Mouse (Mus musculus): ENCODE measurements around the gene Fam187a. TPM values are rescaled to one million over a fixed set of nuclear protein-coding genes. Genes with fewer than 3 reads are reported as not detected.
A peak's percentile ranks its signal among the peaks of the same experiment; 100 is the strongest.

Gene Fam187a
- polyA plus RNA-seq (2015; fragmentation: Nextera tagmentation; extraction: Ambion mirVana) = not detected in 2 replicates

DNA sequence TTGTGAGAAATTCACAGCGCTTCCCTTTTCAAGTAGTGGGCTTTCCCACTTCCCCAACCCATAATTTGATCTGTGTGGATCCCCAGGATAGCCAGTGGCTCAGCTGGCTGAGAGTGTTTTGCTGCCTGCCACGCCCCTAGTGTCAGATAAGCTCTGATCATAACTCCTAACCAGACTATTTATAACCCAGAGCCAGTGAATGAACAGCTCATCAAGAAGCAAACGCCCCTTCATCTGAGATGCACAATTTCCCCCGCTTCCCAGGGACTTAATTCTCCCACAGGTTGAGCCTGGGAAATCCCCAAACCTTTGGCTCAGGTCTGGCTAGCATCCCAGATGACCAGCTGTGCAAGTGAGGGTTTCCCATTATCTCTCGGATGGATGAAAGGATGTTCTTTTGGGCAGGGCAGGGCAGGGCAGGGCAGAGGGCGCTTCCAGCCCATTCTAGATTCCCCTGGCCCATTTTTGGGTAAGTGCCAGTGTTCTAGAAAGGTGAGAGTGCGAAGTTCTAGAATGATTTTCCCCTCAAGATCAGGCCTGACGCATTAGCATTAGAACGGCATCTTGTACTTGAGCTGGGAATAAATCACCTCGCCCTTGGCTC lies at the start of gene Fam187a:
Gene Fam187a, plus strand, starts transcription at position 554 of the 604 bp plus-strand sequence.
- Histone ChIP-seq H3K9ac (no peak within 1 kb of the TSS), H3K4me1 (peaks cover 15% of the 10 kb centered on the region), H3K27ac (no peak within 1 kb of the TSS), H3K9me3 (replicated peaks) (no peaks in the 10 kb centered on the region), H3K36me3 (ENCODE audit: poor library complexity, severe bottlenecking) (no peaks in the 10 kb centered on the region), H3K4me3 (no peak within 1 kb of the TSS), H3K4me2 (no peak within 1 kb of the TSS), H3K27me3 (peaks cover 8% of the 10 kb centered on the region; the same call in 1 of the 2 replicates)
- no peak for ATAC-seq
- WGBS = 53% methylated on average over 10 of the region's 10 CpGs

DNA sequence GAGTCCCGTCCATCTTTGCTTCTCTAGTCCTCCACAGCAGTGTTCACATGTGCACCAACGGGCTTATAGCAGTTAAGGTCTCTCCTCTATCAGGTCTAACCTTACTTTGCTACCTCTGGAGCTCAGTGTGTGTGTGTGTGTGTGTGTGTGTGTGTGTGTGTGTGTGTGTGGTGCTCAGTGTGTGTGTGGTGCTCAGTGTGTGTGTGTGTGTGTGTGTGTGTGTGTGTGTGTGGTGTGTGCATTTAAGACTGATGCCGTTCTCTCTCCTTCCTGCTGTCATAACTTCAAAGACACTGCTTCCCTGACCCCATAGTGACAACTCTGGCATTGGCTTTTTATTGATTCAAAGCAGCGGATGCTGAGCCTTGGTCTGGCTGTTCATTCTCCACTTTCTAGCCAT lies 49.4 kb upstream of the Fam187a start, which contains the start of gene Higd1b:
Gene Higd1b, plus strand, starts transcription at position 301 of the 400 bp plus-strand sequence.
- H3K36me3 ChIP-seq (ENCODE audit: poor library complexity, severe bottlenecking) = peaks cover 46% of the 10 kb centered on the region
- H3K4me1 ChIP-seq = no peaks in the 10 kb centered on the region
- no peaks in the 10 kb centered on the region for H3K9me3 ChIP-seq (replicated peaks)
- WGBS = 83% methylated on average over 4 of the region's 4 CpGs
- H3K27me3 ChIP-seq = no peaks in the 10 kb centered on the region
- no peak within 1 kb of the TSS for H3K4me3 ChIP-seq
- H3K4me2 ChIP-seq = no peak within 1 kb of the TSS
- no peak within 1 kb of the TSS for H3K9ac ChIP-seq
- peak within 1 kb of the TSS; percentile 25; the same call in 1 of the 2 replicates for H3K27ac ChIP-seq
- ATAC-seq = no peak

DNA sequence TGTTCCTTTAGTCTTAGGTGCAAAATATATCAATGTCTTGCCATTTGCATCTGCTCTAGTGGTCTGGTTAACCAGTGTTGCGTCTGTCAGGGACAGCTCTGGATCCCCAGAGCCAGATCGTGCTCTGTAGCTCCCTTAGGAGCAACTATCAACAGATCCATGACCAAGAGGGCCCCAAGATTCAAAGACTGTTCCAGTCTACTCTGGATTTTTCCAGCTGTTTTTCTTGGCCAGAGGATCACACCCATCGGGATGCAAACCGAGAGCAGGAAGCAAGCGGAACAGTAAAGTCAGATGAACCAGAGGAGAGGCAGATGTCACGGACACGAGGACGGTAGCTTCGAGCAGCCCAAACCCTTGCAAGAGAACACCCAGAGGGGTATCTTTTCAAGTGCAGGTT lies 48.8 kb upstream of the Fam187a start:
- Histone ChIP-seq H3K9ac (no peak overlapping the region), H3K4me1 (no peaks in the 10 kb centered on the region), H3K4me2 (no peak overlapping the region), H3K27ac (peak overlapping the region; percentile 25; the same call in 1 of the 2 replicates), H3K36me3 (ENCODE audit: poor library complexity, severe bottlenecking) (peaks cover 51% of the 10 kb centered on the region), H3K27me3 (no peaks in the 10 kb centered on the region), H3K9me3 (replicated peaks) (no peaks in the 10 kb centered on the region), H3K4me3 (no peak overlapping the region)
- no peak for ATAC-seq
- 92% methylated on average over 9 of the region's 9 CpGs for WGBS

- no peaks in the 10 kb centered on the region for H3K27me3 ChIP-seq
- no peak overlapping the region for H3K9ac ChIP-seq
- H3K27ac ChIP-seq = no peak overlapping the region
- no peak for ATAC-seq
- H3K36me3 ChIP-seq (ENCODE audit: poor library complexity, severe bottlenecking) = peaks cover 63% of the 10 kb centered on the region
- no peaks in the 10 kb centered on the region for H3K9me3 ChIP-seq (replicated peaks)
- H3K4me1 ChIP-seq = no peaks in the 10 kb centered on the region
- no peak overlapping the region for H3K4me3 ChIP-seq
- no peak overlapping the region for H3K4me2 ChIP-seq
- WGBS = 97% methylated on average over 1 of the region's 1 CpGs
Measured at GRCm38 (mm10) chr11:102837385-102837784, 47.6 kb upstream of the Fam187a start.

- peaks cover 71% of the 10 kb centered on the region for H3K36me3 ChIP-seq (ENCODE audit: poor library complexity, severe bottlenecking)
- no peak overlapping the region for H3K4me2 ChIP-seq
- no peak for ATAC-seq
Measured at GRCm38 (mm10) chr11:102838126-102838525, 46.8 kb upstream of the Fam187a start.

GRCm38 (mm10) chr11:102838616-102839150 lies 46.3 kb upstream of the Fam187a start:
- no peak for ATAC-seq
- Histone ChIP-seq H3K27me3 (no peaks in the 10 kb centered on the region), H3K4me1 (no peaks in the 10 kb centered on the region), H3K27ac (peak overlapping the region; percentile 14; the same call in 1 of the 2 replicates), H3K9ac (no peak overlapping the region), H3K9me3 (replicated peaks) (no peaks in the 10 kb centered on the region), H3K36me3 (ENCODE audit: poor library complexity, severe bottlenecking) (peaks cover 76% of the 10 kb centered on the region), H3K4me3 (no peak overlapping the region), H3K4me2 (no peak overlapping the region)
- WGBS = 94% methylated on average over 9 of the region's 9 CpGs

More at GRCm38 (mm10) chr11:102838126-102838525, 46.8 kb upstream of the Fam187a start:
- Histone ChIP-seq H3K9ac (no peak overlapping the region), H3K27ac (no peak overlapping the region), H3K4me3 (no peak overlapping the region), H3K27me3 (no peaks in the 10 kb centered on the region), H3K9me3 (replicated peaks) (no peaks in the 10 kb centered on the region), H3K4me1 (no peaks in the 10 kb centered on the region)
- WGBS = 93% methylated on average over 2 of the region's 2 CpGs

GRCm38 (mm10) chr11:102845926-102846325 lies 39.0 kb upstream of the Fam187a start:
- Histone ChIP-seq H3K4me1 (no peaks in the 10 kb centered on the region), H3K9me3 (replicated peaks) (no peaks in the 10 kb centered on the region), H3K27me3 (no peaks in the 10 kb centered on the region), H3K27ac (no peak overlapping the region), H3K4me2 (no peak overlapping the region), H3K9ac (no peak overlapping the region), H3K4me3 (no peak overlapping the region), H3K36me3 (ENCODE audit: poor library complexity, severe bottlenecking) (peaks cover 100% of the 10 kb centered on the region)
- 92% methylated on average over 10 of the region's 10 CpGs for WGBS
- no peak for ATAC-seq

- no peaks in the 10 kb centered on the region for H3K27me3 ChIP-seq
- H3K36me3 ChIP-seq (ENCODE audit: poor library complexity, severe bottlenecking) = peaks cover 98% of the 10 kb centered on the region
- 67% methylated on average over 5 of the region's 5 CpGs for WGBS
- no peaks in the 10 kb centered on the region for H3K4me1 ChIP-seq
- no peak overlapping the region for H3K4me2 ChIP-seq
- H3K9me3 ChIP-seq (replicated peaks) = no peaks in the 10 kb centered on the region
- no peak for ATAC-seq
- H3K4me3 ChIP-seq = no peak overlapping the region
- no peak overlapping the region for H3K9ac ChIP-seq
- H3K27ac ChIP-seq = no peak overlapping the region
Measured at GRCm38 (mm10) chr11:102851883-102852282, 33.1 kb upstream of the Fam187a start.

GRCm38 (mm10) chr11:102853760-102854159 lies 31.2 kb upstream of the Fam187a start:
- Histone ChIP-seq H3K9me3 (replicated peaks) (no peaks in the 10 kb centered on the region), H3K4me3 (no peak overlapping the region), H3K4me2 (no peak overlapping the region), H3K36me3 (ENCODE audit: poor library complexity, severe bottlenecking) (peaks cover 98% of the 10 kb centered on the region), H3K4me1 (no peaks in the 10 kb centered on the region), H3K9ac (no peak overlapping the region), H3K27ac (no peak overlapping the region), H3K27me3 (no peaks in the 10 kb centered on the region)
- no peak for ATAC-seq

DNA sequence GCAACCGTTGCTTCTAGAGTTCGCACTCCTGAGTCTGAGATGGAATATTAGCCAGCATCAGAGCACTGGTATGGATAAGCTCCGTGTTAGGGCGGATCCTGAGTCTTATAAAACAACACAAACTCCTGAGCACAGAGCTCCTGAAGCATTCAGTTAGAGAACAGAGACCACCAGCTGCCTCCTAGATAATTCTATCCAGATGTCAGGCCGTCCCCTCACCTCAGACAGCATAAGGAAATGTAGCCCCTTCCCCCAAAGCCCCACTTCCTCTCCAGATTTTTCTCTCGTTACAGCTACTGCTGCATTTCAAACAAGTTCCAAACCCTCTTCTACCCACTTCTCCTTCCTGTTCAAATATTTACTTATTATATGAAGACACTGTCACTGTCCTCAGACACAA lies 29.0 kb upstream of the Fam187a start:
- Histone ChIP-seq H3K4me2 (no peak overlapping the region), H3K4me1 (no peaks in the 10 kb centered on the region), H3K36me3 (ENCODE audit: poor library complexity, severe bottlenecking) (peaks cover 98% of the 10 kb centered on the region), H3K9ac (no peak overlapping the region), H3K27me3 (no peaks in the 10 kb centered on the region), H3K27ac (no peak overlapping the region), H3K9me3 (replicated peaks) (no peaks in the 10 kb centered on the region), H3K4me3 (no peak overlapping the region)
- ATAC-seq = no peak
- WGBS = 89% methylated on average over 6 of the region's 6 CpGs

DNA sequence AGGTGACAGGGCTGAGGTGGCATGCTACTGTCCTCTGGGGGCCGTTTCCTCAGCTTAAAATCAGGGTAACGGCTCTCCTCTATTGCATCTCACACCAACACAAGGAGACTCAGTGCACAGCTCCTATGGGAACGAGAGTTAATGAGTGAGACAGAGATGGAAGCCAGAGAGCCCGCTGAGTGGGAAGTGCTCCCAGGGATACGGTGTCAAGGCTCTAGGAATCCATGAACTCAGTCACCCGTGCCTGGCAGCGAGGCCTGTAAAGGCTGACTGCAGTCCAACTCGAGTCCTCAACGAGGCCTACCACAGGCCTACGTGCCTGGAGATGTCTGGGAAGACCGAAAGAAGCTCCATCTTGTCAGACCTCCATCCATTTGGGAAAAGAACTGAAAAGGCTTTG lies 26.0 kb upstream of the Fam187a start:
- Histone ChIP-seq H3K9ac (no peak overlapping the region), H3K36me3 (ENCODE audit: poor library complexity, severe bottlenecking) (peaks cover 98% of the 10 kb centered on the region), H3K27me3 (no peaks in the 10 kb centered on the region), H3K4me3 (no peak overlapping the region), H3K4me2 (no peak overlapping the region), H3K4me1 (no peaks in the 10 kb centered on the region), H3K27ac (no peak overlapping the region), H3K9me3 (replicated peaks) (no peaks in the 10 kb centered on the region)
- WGBS = 90% methylated on average over 11 of the region's 11 CpGs
- no peak for ATAC-seq

DNA sequence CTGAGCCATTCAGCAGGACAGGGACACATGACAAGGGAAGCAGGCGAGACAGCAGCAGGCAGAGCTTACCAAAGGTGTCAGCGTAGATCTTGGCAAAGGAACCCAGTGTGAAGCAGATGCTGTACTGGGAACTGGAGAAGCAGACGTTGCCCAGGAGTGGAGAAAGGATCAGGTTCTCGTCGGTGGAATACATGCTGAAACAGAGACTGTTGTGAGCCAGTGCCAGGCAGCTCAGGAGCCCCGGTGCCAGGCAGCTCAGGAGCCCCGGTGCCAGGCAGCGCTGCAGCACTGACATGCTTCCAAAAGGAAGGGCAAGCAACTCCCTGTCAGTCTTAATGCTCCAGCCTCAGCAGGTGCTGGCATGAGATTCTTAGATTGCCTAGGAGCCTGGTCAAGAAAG lies 25.0 kb upstream of the Fam187a start:
- Histone ChIP-seq H3K9me3 (replicated peaks) (no peaks in the 10 kb centered on the region), H3K4me3 (no peak overlapping the region), H3K27ac (no peak overlapping the region), H3K4me1 (no peaks in the 10 kb centered on the region), H3K9ac (no peak overlapping the region), H3K27me3 (no peaks in the 10 kb centered on the region), H3K36me3 (ENCODE audit: poor library complexity, severe bottlenecking) (peaks cover 92% of the 10 kb centered on the region), H3K4me2 (no peak overlapping the region)
- ATAC-seq = no peak
- whole genome bisulfite sequencing = 86% methylated on average over 8 of the region's 8 CpGs

DNA sequence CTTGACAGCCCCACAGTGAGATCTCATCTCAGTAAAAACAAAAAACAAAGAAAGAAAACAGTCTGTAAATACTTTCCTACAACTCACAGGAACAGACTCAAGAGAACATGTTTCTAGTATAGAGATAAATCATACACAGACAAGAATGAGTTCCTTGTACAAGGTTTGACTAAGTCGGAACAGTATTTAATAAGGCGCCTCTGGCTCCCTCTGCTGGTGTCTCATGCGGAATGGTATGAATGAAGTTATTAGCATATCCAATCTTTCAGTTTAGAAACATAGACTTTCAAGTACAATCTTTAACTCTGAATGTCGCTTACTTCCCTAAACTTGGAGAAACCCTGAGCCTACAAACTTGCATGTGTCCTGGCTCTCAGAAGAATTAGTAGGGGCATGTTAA lies 20.7 kb upstream of the Fam187a start:
- H3K4me1 ChIP-seq = no peaks in the 10 kb centered on the region
- H3K4me2 ChIP-seq = no peak overlapping the region
- no peaks in the 10 kb centered on the region for H3K27me3 ChIP-seq
- H3K9me3 ChIP-seq (replicated peaks) = no peaks in the 10 kb centered on the region
- WGBS = 44% methylated on average over 4 of the region's 4 CpGs
- no peak for ATAC-seq
- H3K27ac ChIP-seq = no peak overlapping the region
- no peak overlapping the region for H3K4me3 ChIP-seq
- H3K36me3 ChIP-seq (ENCODE audit: poor library complexity, severe bottlenecking) = peaks cover 89% of the 10 kb centered on the region
- no peak overlapping the region for H3K9ac ChIP-seq

Data from forebrain, embryonic 13.5 days (tissue).